Mouse (Mus musculus) frontal cortex, postnatal 36 days (tissue): Measurements from ENCODE around the gene Plb1.

Experiments
- DNase-seq, 2 experiments: peaks; one replicate each; pipeline ENCODE4 v3.0.0; 2022; ENCODE audit warnings: low spot score in 2 of 2

Gene Plb1

DNA sequence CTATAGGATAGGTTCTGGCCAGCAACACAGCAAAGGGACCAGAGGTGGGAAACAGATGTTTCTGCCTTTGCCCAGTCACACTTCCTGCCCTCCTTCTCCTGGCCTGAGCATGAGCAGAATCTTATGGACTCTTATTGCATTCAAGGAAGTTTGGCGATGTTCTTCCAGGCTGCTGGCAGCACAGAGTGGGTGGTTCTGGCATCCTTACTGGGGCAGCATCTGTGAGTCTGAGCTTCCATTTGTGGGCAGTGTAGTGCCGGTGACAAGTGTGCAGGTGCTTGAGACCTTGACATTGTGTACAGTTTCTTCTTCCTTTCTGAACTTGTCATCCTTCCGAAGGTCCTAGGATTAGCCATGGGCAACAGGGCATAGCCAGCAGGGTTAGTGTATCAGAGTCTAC, 12.9 kb downstream of the Plb1 start:
- peak; percentile 52 to 67 for DNase-seq

DNA sequence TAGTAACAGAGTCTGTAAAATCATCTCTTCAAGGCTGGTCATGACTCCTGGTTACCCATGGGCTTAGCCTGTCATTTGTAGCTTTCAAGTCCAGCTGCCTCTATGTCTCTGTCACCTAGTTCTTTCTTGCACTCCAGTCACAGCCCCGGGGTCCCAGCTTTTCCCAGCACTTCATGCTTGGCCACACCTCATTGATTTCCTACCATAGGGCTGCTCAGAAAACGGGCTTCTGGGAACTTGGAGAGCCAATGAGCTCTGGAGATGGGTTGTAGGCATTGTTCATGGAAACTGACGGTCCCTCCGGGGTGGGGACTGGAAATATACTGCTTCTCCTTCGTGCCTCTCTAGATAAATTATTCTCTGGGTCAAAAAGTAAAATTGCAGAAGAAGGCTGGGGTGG, 28.2 kb downstream of the Plb1 start:
- no peak for DNase-seq

DNA sequence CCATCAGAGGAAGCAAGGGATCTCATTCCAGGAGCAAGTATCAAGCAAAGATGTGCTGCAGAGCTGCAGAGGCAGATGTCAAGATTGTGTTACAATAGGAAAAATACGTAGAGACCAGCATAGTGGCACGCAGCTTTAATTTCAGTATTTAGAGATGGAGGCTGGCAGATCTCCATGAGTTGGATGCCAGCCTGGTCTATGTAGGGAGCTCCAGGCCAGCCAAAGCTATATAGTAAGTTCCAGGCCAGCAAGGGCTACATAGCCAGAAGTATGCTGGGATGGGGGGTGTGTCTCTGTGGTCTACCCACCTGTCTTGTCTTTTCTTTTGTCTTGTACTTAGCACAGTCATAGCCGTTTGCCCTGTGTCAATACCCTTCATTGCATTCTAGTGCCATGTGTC, 28.7 kb downstream of the Plb1 start:
- no peak for DNase-seq

DNA sequence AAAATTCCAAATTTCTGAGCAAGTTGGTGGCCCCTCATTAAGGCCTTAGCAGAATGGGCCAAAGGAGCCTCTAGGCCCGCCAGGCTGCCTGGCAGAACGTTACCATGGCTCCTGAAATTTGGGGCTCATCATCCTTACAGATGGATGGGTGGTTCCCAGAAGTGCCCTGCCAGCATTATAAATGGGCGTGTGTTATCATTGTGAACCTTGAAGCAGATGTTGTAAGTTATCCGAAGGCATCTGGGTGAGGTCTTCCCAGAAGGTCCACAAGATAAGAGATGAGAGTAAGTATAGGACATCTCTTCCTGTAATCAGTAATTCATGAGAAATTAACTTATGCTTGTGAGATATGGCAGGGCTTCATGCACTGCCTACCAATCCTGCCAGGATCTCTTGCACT, 30.0 kb downstream of the Plb1 start:
- DNase-seq = no peak

DNA sequence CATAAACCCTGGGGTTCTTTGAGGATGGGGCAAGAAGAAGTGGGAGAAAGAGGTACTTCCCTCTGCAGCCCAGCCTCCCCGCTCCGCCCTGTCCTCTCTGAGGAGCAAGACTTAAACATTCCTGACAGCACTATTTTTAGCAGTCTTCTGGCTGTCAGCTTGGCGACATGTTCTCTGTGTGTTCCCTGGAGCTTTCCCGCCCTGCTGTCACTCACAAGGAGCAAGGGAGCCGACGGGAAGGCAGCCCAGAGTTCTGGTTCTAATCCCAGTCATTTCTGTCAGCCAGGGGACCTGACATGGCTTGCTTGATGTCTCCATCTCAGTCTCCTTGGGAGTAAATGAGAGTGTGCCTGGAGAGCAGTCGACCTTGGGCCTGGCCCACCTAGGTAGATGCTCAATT, 40.0 kb downstream of the Plb1 start:
- DNase-seq = peak in 1 of 2 experiments; percentile 3

DNA sequence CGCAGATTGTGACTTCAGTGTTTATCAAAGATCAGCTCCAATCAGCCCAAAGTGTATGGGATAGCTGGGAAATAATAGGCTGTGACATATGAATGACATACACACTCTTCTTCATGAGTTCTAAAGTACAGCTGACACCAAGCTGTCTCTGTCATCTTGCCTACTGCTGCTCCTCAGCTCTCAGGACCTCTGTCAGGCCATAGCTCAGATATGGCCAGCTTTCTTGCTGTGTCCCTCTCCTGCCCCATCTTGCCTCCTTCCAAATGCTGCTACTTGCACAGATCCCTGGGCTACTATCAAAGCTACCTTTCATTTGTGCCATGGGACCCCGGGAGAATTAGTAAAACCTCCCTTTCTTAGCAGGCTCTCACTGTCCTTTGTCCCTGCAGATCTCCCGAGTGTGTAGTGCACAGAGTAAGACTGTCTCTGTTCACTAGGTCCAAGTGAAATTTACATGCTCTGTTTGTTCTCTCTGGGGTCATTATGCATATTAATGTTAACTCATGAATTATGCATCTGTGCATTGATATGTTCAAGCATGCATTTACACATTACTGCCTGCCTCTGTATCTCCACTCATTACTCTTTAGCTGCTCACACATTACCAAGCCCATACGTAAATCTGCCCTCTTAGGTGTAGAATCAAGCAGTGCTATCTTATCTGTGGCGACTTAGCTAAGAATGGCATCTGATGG, 45.6 kb downstream of the Plb1 start:
- DNase-seq = no peak

DNA sequence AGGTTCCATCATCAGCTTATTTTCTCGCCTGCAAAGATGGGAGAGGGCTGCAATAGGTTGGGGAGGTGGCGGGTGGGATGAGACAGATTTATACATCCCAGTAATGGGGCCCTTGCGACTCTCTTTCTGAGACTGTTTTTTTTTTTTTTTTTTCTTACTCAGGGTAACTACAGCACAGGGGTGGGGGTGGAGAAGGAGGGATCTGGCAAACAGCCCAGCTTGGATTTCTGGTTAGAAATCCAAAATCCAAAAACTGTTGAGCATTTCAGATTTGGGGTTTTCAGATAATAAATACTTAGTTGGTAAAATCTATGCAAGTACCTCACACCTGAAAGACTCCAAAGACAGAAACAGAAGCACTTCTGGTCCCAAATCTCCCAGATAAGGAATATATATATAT, 47.6 kb downstream of the Plb1 start:
- no peak for DNase-seq

DNA sequence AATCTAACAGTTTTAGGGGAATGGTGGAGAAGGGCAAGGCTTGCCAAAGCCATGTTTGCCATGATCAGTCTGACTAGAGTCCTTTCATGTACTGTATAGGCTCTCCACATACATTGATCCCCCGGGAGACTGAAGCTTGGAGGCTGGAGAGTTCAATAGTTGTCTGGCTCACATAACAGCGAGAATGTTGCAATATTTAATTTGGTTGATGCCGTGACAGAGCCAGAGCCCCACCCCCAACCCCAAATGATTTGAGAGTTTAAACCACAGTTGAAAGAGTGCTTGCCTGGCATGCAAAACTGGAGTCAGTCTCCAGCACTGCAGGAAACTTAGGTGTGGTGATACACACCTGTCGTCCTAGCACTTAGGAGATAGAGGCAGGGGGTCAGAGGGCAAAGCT, 49.8 kb downstream of the Plb1 start:
- DNase-seq = no peak

DNA sequence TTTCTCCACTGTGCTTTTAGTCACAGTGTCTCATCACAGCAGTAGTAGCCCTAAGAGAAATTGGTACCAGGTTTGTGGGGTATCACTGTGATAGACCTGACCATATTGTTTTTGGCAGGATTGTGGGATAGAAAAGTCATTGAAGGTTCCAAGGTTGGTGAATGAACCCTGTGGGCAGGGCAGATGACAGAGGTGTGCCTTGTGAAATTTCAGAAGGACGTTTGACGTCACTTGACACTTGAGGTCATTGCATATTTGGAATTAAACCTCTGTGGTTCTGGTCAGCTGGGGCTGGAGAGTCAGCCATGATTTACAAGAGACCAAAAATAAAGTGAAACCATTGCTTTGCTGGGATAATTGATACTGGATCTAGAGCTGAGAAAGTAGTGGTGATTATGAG, 50.9 kb downstream of the Plb1 start:
- DNase-seq = no peak

DNA sequence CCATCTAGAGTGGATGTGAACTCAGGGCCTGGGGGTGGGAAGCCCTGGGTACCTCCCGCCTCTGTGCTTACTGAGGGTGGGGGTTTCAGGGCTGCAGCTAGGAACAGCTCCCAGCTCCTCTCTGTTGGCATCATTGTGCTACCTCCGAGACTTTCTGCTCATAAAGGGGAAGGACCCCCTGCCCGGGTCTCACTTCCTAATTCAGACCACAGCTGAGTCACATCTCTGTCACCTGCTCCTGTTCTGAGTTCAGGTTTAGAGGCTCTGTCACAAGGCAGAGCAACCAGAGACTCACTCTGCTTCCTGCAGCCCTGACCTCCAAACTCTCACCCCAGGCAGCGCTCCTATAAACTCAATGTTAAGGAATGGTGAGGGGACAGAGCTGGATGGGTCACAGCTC, 53.8 kb downstream of the Plb1 start:
- DNase-seq = no peak

DNA sequence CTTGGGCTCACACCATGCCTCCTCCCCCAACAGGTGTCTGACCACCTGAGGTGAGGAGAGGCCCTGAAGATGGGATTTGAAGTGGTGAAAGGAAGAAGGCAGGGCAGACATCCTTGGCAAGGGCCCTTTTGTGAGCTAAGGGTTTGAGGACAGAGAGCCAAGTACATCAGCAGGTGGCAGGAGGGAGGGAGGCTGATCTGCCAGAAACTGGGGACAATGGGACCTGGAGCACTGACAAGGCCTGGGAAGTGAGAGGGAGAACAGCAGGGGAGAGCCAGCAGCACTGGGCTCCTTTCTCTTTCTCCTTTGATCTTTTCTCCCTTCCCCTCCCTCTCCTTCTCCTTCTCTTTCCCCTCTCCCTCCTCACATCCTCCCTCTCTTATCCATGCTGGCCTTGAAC, 55.5 kb downstream of the Plb1 start:
- DNase-seq = no peak

DNA sequence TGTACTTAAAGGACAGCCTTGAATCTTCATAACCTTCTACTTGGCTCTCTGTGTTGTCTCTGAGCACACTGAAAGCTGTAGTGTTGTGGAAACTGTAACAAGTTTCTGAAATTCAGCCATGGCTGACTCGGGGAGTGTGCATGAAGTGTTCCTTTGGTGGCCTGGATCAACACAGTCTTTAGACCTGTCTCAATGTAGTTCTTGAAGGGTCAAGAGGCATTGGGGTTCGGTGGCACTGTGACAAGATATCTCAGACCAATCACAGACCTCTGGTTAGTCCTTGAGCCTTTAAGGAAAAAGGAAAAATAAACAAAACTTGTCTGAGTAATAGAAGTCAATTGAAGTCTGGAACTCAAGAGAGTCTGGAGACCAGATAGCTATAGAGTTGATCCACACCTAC, 58.8 kb downstream of the Plb1 start:
- DNase-seq = no peak

DNA sequence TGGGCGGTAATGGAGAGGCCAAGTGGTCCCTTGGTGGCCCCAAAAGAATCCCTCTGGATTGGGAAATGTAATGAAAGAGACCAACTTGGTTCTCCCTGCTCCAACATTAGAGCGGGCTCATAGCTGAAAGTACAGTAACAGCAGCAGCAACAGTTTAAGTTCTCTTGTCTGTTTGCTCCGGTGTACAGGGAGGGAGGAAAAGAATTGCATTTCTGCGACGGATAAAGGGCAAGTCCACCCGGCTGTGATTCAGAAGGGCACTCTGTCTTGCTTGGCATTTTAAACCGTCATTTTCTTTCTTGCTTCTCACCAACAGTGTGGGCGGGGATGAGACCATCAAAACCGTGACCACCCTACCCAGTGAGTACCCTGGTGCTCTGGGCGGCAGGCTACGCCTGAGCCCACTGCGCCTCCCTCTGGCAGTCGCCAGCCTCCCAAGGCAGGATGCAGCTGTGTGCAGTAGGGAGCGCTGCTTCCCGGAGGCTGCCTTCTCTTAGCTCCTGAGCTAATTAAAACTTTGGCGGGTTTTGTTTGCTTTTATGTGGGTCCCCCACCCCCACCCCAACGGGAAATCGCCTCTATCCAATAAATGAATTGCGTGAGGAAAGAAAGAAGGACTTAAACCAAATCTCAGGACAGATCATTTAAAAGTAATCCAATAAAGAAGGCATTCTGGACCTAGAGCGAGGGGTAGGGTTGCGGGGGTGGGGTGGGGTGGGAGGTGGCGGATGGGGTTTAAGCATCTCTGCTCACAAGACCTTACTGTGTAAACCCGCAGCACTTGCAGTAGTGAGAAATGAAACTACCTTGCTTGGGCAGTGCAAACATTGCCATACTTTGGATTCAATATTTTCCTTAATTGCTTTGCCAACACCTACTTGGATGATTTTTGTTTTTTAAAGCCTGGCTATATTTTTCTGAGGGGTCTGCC, 70.7 kb downstream of the Plb1 start:
- DNase-seq = peak; percentile 46 to 55

DNA sequence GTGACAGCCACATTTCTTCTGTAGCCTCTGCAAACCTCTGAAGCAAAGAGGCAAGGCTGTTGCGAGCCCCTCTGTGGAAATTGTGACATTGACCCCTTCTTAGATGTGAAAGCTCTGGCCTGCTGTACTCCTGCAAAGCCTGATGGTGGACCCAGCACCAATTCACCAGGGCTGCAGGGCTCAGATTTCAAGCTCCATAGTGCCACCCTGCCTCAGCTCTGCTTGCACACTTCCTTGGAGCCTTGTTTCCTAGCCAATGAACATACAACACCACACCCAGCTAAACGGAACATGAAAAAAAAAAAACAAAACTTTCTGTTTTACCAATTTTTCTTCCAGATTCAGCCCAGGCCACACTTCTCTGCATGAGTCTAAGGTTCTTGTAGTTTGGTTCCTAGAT, 74.6 kb downstream of the Plb1 start:
- DNase-seq = no peak

DNA sequence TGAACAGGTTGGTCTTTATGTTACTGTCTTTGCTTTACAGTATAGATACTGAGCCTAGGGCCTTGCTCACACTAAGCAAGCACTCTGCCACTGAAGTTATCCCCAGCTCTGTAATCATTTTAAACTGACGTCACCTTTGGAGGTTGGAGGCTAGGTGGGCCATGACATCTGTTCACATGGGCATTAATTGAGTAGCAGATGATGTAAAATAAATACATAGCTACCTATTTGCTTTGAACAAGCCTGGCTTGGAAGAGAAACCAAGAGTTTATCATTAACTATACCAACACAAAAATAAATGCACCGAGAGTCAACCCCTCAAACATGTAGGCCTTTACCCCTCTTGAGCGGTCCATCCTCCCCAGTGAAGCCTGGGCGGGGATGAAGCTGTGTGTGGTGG, 76.1 kb downstream of the Plb1 start:
- DNase-seq = no peak

DNA sequence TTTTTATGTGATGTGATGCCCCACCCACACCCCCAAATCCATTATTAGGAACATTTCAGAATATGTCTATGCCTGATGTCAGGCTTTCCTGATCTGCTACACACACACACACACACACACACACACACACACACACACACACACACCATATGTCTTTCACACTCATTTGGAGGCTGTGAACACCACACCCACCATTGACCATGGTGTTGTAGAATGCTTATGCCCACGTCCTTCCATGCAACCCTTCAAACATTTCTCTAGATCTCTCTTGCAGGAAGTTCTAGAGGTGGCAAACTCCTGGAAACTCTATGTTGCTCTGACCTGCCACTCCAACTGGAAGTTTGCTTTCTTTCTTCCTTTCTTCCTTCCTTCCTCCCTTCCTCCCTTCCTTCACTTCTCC, 77.2 kb downstream of the Plb1 start:
- peak in 1 of 2 experiments; percentile 33 for DNase-seq

DNA sequence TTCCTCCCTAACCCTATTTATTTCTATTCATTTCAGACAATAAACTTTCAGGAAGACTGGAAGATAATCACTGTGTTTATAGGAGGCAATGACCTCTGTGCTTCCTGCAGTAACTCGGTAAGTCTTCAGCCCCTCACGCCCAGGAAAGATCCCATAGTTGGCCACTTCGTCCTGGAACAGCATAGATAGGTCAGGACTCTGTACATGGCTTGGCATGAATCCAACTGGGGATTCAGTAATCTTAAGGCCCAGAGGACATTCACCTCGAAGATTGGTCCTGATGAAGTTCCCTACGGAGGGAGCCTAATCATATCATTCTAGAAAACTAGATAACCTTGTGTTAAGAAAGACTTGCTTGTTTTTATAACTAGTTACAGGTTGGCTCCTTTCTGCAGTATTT, 78.3 kb downstream of the Plb1 start:
- DNase-seq = no peak

DNA sequence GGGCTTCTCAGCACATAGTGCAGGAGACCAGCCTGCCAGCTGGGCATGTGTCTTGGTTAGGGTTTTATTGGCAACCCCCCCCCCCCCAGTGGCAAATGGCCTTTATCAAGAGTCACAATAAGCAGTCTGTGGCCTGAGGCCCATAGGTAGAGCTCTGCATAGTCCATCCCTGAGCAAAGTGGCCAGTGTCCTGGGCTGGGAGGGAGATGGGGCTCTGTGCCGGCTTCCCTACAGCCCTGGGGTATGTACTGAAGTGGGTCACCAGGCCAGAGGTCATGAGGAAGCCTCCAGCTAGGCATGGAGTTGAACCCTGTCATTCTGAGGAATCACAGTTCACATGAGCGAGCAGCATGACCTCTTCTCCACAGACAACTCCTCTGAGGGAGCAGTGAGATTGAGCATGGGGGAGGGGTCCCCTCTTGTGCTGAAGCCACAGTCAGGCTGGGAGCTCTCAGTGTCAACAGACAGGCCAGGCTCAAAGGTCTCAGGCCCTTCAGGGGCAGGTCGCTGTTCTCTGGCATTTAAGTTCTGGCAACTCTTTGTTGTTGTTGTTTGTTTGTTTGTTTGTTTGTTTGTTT, 79.2 kb downstream of the Plb1 start:
- DNase-seq = no peak

DNA sequence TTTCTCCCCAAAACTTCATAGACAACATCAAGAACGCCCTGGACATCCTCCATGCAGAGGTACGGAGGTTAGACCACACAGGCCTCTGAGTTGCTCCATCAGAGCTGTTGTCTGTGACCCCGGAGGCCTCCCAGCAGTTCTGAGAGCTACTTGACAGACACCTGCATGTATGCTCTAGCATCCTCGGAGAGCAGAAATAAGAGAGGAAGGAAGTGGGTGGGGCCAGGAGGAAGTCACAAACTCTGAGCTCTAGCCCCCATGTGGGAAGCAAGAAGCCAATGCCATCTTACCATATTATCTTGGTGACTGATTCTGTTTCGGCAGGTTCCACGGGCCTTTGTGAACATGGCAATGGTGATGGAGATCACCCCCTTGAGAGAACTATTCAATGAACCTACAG, 81.2 kb downstream of the Plb1 start:
- DNase-seq = no peak

DNA sequence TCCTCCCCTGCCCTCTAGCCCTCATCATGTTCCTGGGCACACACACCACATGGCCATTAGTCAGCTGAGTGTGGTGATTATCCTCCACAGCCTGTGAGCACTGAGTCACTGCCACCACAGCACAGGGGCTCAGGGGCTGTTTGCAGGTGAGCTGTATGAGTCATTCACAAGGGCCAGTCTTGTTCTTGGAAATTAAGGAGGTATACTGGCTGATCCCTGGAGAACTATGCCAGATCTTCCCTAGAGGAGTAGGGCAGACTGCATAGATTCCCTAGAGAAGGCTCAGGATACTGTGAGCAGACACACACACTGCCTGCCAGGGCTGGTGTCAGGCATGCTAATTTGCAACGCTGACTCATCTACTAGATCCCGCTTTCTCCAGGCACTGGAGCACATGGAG, 82.2 kb downstream of the Plb1 start:
- DNase-seq = peak in 1 of 2 experiments; percentile 76

DNA sequence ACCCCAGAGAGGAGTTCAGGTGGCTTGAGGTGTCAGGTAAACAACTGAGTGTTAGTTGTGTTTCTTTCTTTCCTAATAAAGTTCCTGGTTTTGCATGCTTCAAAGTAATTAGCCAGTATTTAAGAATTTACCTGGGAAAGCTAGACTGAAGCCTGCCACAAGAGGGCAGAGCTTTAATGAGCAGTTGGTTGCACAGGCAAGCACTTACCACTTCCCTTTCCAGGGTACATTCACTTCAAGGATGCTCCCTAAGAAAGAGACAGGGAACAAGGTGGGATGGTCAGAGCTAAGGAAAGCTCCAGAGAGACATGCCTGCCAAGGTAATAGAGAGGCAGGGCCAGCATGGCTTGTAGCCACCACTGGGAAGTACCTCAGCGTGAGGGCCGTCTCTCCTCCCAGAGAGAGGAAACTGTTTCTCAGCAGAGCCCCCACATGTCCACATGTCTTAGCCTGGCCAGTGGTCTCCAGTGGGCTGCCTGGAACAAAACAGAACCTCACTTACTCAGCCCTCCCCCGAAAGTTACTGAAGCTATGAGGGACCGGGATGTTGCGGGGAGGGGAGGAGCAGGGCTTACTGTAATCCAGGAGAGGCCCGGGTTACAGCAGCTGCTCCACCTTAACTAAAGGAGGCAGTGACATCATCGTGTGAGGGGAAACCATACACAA, 89.8 kb downstream of the Plb1 start:
- peak; percentile 55 to 75 for DNase-seq

DNA sequence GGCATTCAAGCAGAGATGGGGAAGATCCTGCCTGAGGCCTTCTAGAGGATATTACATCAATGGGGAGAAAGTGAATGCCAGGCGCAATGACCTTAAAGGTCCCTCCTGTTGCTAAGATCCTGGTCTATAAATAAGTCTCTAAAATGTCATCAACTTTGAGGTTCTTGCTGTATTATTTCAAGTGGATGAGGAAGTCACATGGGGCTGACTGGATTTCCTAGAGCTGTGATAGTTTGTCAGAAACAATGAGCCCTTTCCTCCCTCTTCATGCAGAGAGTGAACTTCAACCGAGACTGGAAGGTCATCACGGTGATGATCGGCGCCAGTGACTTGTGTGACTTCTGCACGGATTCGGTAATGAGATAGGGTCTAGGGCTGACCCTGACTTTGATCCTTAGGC, 95.6 kb downstream of the Plb1 start:
- no peak for DNase-seq
